Mouse (Mus musculus) liver, postnatal 0 days (tissue): Measurements from ENCODE around the gene Tmsb4x.

ENCODE experiments used
- CTCF ChIP-seq: sonication (generic); IDR thresholded peaks from 2 replicates; pipeline ENCODE4 v1.5.1; 2016; ENCODE audit warnings: antibody characterized with exemption, low read depth
- EP300 ChIP-seq: IDR thresholded peaks from 2 replicates; pipeline ENCODE4 v1.6.1; 2016; ENCODE audit warnings: antibody characterized with exemption, low read depth, mild to moderate bottlenecking

DNA sequence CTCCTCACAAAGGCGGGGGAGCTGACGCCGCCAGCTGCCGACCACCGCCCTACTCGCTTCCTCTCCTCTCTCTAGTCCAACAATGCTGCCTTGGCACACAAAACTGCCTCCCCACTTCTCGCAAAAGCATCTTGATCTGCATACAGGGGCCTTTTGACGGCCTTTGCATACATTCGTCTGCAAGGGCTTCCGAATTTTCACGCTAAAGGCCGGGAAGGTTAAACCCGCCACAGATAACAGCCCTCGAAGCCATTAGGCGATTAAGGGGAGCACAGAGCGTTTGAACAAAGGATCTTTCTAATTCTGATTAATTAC is 652 bp downstream of the Tmsb4x start:
- TF ChIP-seq CTCF (no peak), EP300 (no peak)
